In genomic region chr2:144678779-144679178, GRCm38 (mm10) we compare ENCODE assay signal across 18 mouse cellular contexts.
DNase-seq lines count a peak whose midpoint lies in the region; ATAC-seq and TF ChIP-seq lines count a peak whose summit lies in the region.
"Had no signal": no experiment of that assay in that cellular context is flagged by ENCODE, and none has a peak within 500 bp of the region (broad histone marks: within the 10 kb centered on the region; RNA-seq: fewer than 3 reads in every experiment).

No protein-coding gene starts in this region.

- ATAC-seq in intestine, embryonic 15.5 days, result no peak
- ATAC-seq in intestine, postnatal 0 days, result no peak
- peak; percentile 45; the same call in 1 of the 2 replicates for ATAC-seq in neural tube, embryonic 13.5 days (ENCODE audit: low read depth)
- ATAC-seq in limb, embryonic 13.5 days (ENCODE audit: low FRiP score, low read depth), result no peak

- TF ChIP-seq CTCF in intestine, postnatal 0 days (IDR thresholded peaks at IDR 0.05; ENCODE audit: low read depth), result no peak
- TF ChIP-seq CTCF in left cerebral cortex, adult 2 months (IDR thresholded peaks at IDR 0.05), result no peak

- H3K4me2 ChIP-seq in intestine, embryonic 15.5 days (replicated peaks), result no peak overlapping the region
- no peak overlapping the region for H3K4me2 ChIP-seq in intestine, postnatal 0 days (replicated peaks; ENCODE audit: low read depth)
- no peak overlapping the region for H3K4me2 ChIP-seq in neural tube, embryonic 13.5 days
- no peak overlapping the region for H3K4me2 ChIP-seq in limb, embryonic 13.5 days (replicated peaks)
- H3K4me2 ChIP-seq: forebrain, embryonic 12.5 days; heart, embryonic 15.5 days; liver, embryonic 15.5 days had no signal

- no peak overlapping the region for H3K4me3 ChIP-seq in intestine, embryonic 15.5 days (replicated peaks)
- no peak overlapping the region for H3K4me3 ChIP-seq in intestine, postnatal 0 days (ENCODE audit: low read depth, low read length)
- no peak overlapping the region for H3K4me3 ChIP-seq in neural tube, embryonic 13.5 days
- H3K4me3 ChIP-seq in limb, embryonic 13.5 days, result no peak overlapping the region
- no peak overlapping the region for H3K4me3 ChIP-seq in left cerebral cortex, adult 2 months
- H3K4me3 ChIP-seq: forebrain, embryonic 12.5 days; heart, adult 2 months; heart, embryonic 15.5 days; liver, embryonic 15.5 days; myocyte had no signal

- H3K9me3 ChIP-seq in intestine, embryonic 15.5 days, result no peaks in the 10 kb centered on the region
- H3K9me3 ChIP-seq in intestine, postnatal 0 days (ENCODE audit: control insufficient read depth), result no peaks in the 10 kb centered on the region
- no peaks in the 10 kb centered on the region for H3K9me3 ChIP-seq in neural tube, embryonic 13.5 days
- H3K9me3 ChIP-seq in limb, embryonic 13.5 days, result no peaks in the 10 kb centered on the region
- H3K9me3 ChIP-seq: forebrain, embryonic 12.5 days; heart, embryonic 15.5 days; liver, embryonic 15.5 days had no signal

- 0 out of 2 replicates have a peak overlapping the region, but pooled peaks have one; percentile 20 for H3K27ac ChIP-seq in intestine, embryonic 15.5 days
- no peak overlapping the region for H3K27ac ChIP-seq in intestine, postnatal 0 days (ENCODE audit: low read depth, low read length)
- H3K27ac ChIP-seq in neural tube, embryonic 13.5 days (replicated peaks), result peak overlapping the region; percentile 38; the same call in 1 of the 2 replicates
- 0 out of 2 replicates have a peak overlapping the region, but pooled peaks have one; percentile 23 for H3K27ac ChIP-seq in limb, embryonic 13.5 days
- H3K27ac ChIP-seq in left cerebral cortex, adult 2 months, result no peak overlapping the region
- H3K27ac ChIP-seq: forebrain, embryonic 12.5 days; heart, adult 2 months; heart, embryonic 15.5 days; liver, embryonic 15.5 days had no signal

- WGBS in intestine, embryonic 15.5 days, result 71% methylated on average over 6 of the region's 6 CpGs
- WGBS in intestine, postnatal 0 days, result 75% methylated on average over 6 of the region's 6 CpGs
- 77% methylated on average over 6 of the region's 6 CpGs for WGBS in neural tube, embryonic 13.5 days
- WGBS in limb, embryonic 13.5 days, result 41% methylated on average over 6 of the region's 6 CpGs

- no peak overlapping the region for H3K9ac ChIP-seq in intestine, embryonic 15.5 days
- H3K9ac ChIP-seq in intestine, postnatal 0 days (ENCODE audit: low read depth, low read length), result no peak overlapping the region
- no peak overlapping the region for H3K9ac ChIP-seq in neural tube, embryonic 13.5 days
- H3K9ac ChIP-seq in limb, embryonic 13.5 days, result no peak overlapping the region
- H3K9ac ChIP-seq: forebrain, embryonic 12.5 days; heart, embryonic 15.5 days; liver, embryonic 15.5 days had no signal

- no peak for DNase-seq in neural tube, embryonic 10.5 days (ENCODE audit: extremely low spot score, low spot score)
- no peak for DNase-seq in left cerebral cortex, adult 2 months (ENCODE audit: extremely low spot score in 1 of 2, low spot score in 2 of 2)
- DNase-seq in natural killer cell, adult 2 months (ENCODE audit: low spot score in 2 of 2), result no peak
- DNase-seq: adrenal gland, adult 2 months; cerebellum, adult 9-10 months; gastrocnemius, postnatal 14 days; heart, adult 2 months; kidney, postnatal 36 days; right cerebral cortex, postnatal 4 days; thymus, postnatal 36 days had no signal

- intact Hi-C loops in left cerebral cortex, adult 2 months (cut with DNase I), result no loop called here

- H3K4me1 ChIP-seq in intestine, embryonic 15.5 days (replicated peaks), result peaks cover 19% of the 10 kb centered on the region
- no peaks in the 10 kb centered on the region for H3K4me1 ChIP-seq in intestine, postnatal 0 days (replicated peaks; ENCODE audit: control insufficient read depth, insufficient read depth, low read length)
- peaks cover 29% of the 10 kb centered on the region for H3K4me1 ChIP-seq in neural tube, embryonic 13.5 days (replicated peaks)
- H3K4me1 ChIP-seq in limb, embryonic 13.5 days, result peaks cover 52% of the 10 kb centered on the region
- H3K4me1 ChIP-seq: liver, embryonic 15.5 days had no signal

- H3K27me3 ChIP-seq in intestine, embryonic 15.5 days (replicated peaks), result no peaks in the 10 kb centered on the region
- no peaks in the 10 kb centered on the region for H3K27me3 ChIP-seq in intestine, postnatal 0 days (replicated peaks; ENCODE audit: control insufficient read depth, insufficient read depth, low read length)
- no peaks in the 10 kb centered on the region for H3K27me3 ChIP-seq in neural tube, embryonic 13.5 days
- no peaks in the 10 kb centered on the region for H3K27me3 ChIP-seq in limb, embryonic 13.5 days
- H3K27me3 ChIP-seq: forebrain, embryonic 12.5 days; heart, embryonic 15.5 days; liver, embryonic 15.5 days had no signal

- no peaks in the 10 kb centered on the region for H3K36me3 ChIP-seq in intestine, embryonic 15.5 days
- H3K36me3 ChIP-seq in intestine, postnatal 0 days (ENCODE audit: control insufficient read depth, insufficient read depth), result no peaks in the 10 kb centered on the region
- H3K36me3 ChIP-seq in neural tube, embryonic 13.5 days, result no peaks in the 10 kb centered on the region
- H3K36me3 ChIP-seq in limb, embryonic 13.5 days, result no peaks in the 10 kb centered on the region
- H3K36me3 ChIP-seq: forebrain, embryonic 12.5 days; heart, embryonic 15.5 days; liver, embryonic 15.5 days had no signal

Comparison
In these comparisons a context has a peak if more than half of its experiments do, and no peak if none do; other contexts are left out.
1. H3K27ac ChIP-seq: peak in intestine, embryonic 15.5 days (single experiment), neural tube, embryonic 13.5 days (single experiment) and limb, embryonic 13.5 days (single experiment); none in intestine, postnatal 0 days (single experiment) and left cerebral cortex, adult 2 months (single experiment).